Mouse (Mus musculus) embryonic facial prominence, embryonic 15.5 days (tissue): ENCODE measurements around the gene Il21r. TPM values are rescaled to one million over a fixed set of nuclear protein-coding genes. Genes with fewer than 3 reads are reported as not detected.

Experiments used
- ATAC-seq: fragments of 200-750 bp; cut with Nextera tagmentation; 2 replicates; pipeline ENCODE4 v1.8.0; 2017; ENCODE audit warnings: low read depth, moderate TSS enrichment; ENCODE audit not compliant: insufficient number of reproducible peaks, low FRiP score, low TSS enrichment
- H3K27ac ChIP-seq: fragments of 300-500 bp; sonication (generic); replicated peaks from 2 replicates; pipeline ENCODE4 v1.5.1; 2015; ENCODE audit warnings: mild to moderate bottlenecking, inconsistent platforms
- H3K27me3 ChIP-seq: fragments of 300-500 bp; sonication (generic); 2 replicates; pipeline ENCODE4 v1.6.1; 2015; ENCODE audit warnings: inconsistent platforms
- H3K36me3 ChIP-seq: fragments of 300-500 bp; sonication (generic); 2 replicates; pipeline ENCODE4 v1.6.1; 2015; ENCODE audit warnings: mild to moderate bottlenecking, inconsistent platforms
- H3K4me1 ChIP-seq: fragments of 300-500 bp; sonication (generic); 2 replicates; pipeline ENCODE4 v1.6.1; 2015; ENCODE audit warnings: inconsistent platforms
- H3K4me2 ChIP-seq: fragments of 300-500 bp; sonication (generic); replicated peaks from 2 replicates; pipeline ENCODE4 v1.6.1; 2015; ENCODE audit warnings: mild to moderate bottlenecking, inconsistent platforms
- H3K4me3 ChIP-seq: fragments of 300-500 bp; sonication (generic); replicated peaks from 2 replicates; pipeline ENCODE4 v1.5.1; 2015; ENCODE audit warnings: mild to moderate bottlenecking, inconsistent platforms
- H3K9ac ChIP-seq: fragments of 300-500 bp; sonication (generic); 2 replicates; pipeline ENCODE4 v1.6.1; 2015; ENCODE audit warnings: inconsistent platforms
- H3K9me3 ChIP-seq: fragments of 300-500 bp; sonication (generic); replicated peaks from 2 replicates; pipeline ENCODE4 v1.6.1; 2016; ENCODE audit warnings: inconsistent platforms
- WGBS: fragments of 180-500 bp; shearing (Covaris S2); methylation state at CpG from one replicate; pipeline ENCODE4 v1.1.7; 2015; 5-methylcytosine and 5-hydroxymethylcytosine counted together
- polyA plus RNA-seq: library from polyadenylated mRNA; unstranded; fragments of >200 nt; fragmentation: Nextera tagmentation; extraction: Ambion mirVana; gene quantifications from 2 replicates; pipeline ENCODE4 v1.2.1, GENCODE M21; 2015

The Il21r gene
- polyA plus RNA-seq, 1 experiment from 2014 or later, result 1.5 TPM

DNA sequence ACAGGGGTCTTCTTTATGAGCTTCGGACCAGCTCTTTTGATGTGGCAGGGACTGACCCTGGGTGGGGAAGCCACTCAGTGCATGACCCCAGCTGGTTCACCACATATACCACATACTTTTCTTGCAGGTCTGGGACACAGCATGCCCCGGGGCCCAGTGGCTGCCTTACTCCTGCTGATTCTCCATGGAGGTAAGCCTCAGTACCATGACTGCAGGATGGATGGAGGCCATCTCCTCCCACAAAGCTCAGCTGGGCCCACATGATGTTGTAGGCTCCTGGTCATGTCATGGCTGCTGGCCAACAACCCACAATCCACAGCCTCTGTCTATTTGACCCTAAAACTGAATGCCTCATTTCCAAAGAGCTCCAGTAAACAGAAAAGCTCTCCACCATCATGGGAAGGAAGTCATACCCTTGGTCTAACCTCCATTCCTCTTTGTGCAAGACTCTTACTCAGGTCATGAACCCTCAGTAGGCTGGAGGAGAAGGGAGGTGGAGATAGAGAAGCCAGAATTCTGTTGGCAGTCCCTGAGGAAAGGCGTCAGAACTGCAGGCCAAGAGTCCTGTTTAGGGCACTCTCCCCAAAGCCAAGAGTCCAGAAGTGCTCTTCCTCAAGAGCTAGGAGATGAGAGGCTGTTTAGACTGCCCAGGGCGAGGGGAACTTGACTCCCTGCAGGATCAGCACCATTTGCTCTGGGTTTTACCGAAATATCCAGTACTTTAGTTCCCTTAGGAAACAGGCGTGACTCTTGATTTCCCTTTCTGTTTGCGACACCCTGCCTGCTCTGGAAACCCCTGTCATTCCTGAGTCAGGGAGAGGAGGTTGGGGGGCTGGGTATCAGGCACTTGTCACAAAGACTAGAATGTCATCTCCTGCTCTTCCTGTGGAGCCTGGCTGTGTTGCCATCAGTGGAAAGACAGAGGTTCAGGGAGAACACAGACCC, 19.8 kb downstream of the Il21r start:
- Histone ChIP-seq H3K9ac (no peak overlapping the region), H3K36me3 (no peaks in the 10 kb centered on the region), H3K4me1 (no peaks in the 10 kb centered on the region), H3K9me3 (no peaks in the 10 kb centered on the region), H3K27me3 (no peaks in the 10 kb centered on the region), H3K27ac (no peak overlapping the region), H3K4me2 (no peak overlapping the region), H3K4me3 (no peak overlapping the region)
- ATAC-seq, result 0 out of 2 replicates have a peak, but pooled peaks have one; percentile 43
- 63% methylated on average over 7 of the region's 7 CpGs for WGBS

DNA sequence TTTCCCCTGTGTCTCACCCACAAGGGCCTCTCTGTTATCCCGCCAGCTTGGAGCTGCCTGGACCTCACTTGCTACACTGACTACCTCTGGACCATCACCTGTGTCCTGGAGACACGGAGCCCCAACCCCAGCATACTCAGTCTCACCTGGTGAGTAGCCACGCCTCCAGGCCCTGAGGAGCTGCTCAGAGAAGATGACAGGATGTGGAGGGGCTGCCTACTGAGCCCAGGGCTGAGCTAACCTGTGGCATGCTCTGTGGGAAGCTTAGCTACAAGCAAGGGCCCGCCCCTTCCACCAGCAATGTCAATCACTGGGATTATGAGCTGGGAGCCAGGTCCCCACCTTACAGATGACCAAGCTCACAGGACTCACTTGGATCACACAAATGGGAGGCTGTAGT, 22.0 kb downstream of the Il21r start:
- Histone ChIP-seq H3K4me3 (no peak overlapping the region), H3K27ac (no peak overlapping the region), H3K9ac (no peak overlapping the region), H3K36me3 (no peaks in the 10 kb centered on the region), H3K9me3 (0 out of 2 replicates have a peak, but pooled peaks cover 5% of the 10 kb centered on the region), H3K27me3 (no peaks in the 10 kb centered on the region), H3K4me1 (no peaks in the 10 kb centered on the region), H3K4me2 (no peak overlapping the region)
- WGBS, result 66% methylated on average over 4 of the region's 4 CpGs
- ATAC-seq, result no peak

GRCm38 (mm10) chr7:125625829-125626228, 22.6 kb downstream of the Il21r start:
- Histone ChIP-seq H3K9me3 (0 out of 2 replicates have a peak, but pooled peaks cover 5% of the 10 kb centered on the region), H3K4me1 (no peaks in the 10 kb centered on the region), H3K9ac (no peak overlapping the region), H3K4me3 (no peak overlapping the region), H3K4me2 (no peak overlapping the region), H3K27ac (no peak overlapping the region), H3K27me3 (no peaks in the 10 kb centered on the region), H3K36me3 (no peaks in the 10 kb centered on the region)
- ATAC-seq, result no peak
- 47% methylated on average over 7 of the region's 7 CpGs for WGBS

DNA sequence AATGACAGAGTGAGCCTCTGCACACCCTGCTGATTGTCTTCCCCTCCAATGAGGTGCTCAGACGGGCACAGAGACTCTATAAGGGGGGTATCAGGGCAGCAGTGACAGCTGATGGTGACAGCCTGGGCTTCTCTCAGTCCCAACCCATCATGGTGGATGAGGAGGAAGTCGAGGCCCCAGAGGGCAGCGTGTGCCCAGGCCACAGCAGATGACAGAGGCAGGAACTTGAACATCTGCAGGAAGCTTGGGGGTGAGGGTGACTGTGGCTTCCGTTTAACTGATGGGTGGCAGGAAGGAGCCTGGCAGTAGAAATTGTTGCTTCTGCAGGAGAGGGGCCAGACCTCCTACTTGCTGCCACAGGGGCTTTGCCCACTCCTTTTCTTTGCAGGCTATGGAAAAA, 27.1 kb downstream of the Il21r start:
- Histone ChIP-seq H3K9me3 (0 out of 2 replicates have a peak, but pooled peaks cover 5% of the 10 kb centered on the region), H3K4me2 (no peak overlapping the region), H3K27me3 (no peaks in the 10 kb centered on the region), H3K36me3 (no peaks in the 10 kb centered on the region), H3K27ac (no peak overlapping the region), H3K4me3 (no peak overlapping the region), H3K4me1 (peaks cover 3% of the 10 kb centered on the region; the same call in 1 of the 2 replicates), H3K9ac (no peak overlapping the region)
- ATAC-seq, result no peak
- 52% methylated on average over 4 of the region's 4 CpGs for WGBS

- 81% methylated on average over 3 of the region's 3 CpGs for WGBS
- Histone ChIP-seq H3K9ac (no peak overlapping the region), H3K4me2 (no peak overlapping the region), H3K27me3 (no peaks in the 10 kb centered on the region), H3K9me3 (0 out of 2 replicates have a peak, but pooled peaks cover 5% of the 10 kb centered on the region), H3K36me3 (no peaks in the 10 kb centered on the region), H3K27ac (no peak overlapping the region), H3K4me3 (no peak overlapping the region), H3K4me1 (peaks cover 7% of the 10 kb centered on the region; the same call in 1 of the 2 replicates)
- ATAC-seq, result no peak
Observed at GRCm38 (mm10) chr7:125630989-125631388, 27.8 kb downstream of the Il21r start.

- peaks cover 31% of the 10 kb centered on the region for H3K36me3 ChIP-seq
- no peak overlapping the region for H3K4me2 ChIP-seq
- WGBS, result 79% methylated on average over 8 of the region's 8 CpGs
- H3K4me3 ChIP-seq, result no peak overlapping the region
- no peak overlapping the region for H3K9ac ChIP-seq
- H3K27me3 ChIP-seq, result no peaks in the 10 kb centered on the region
- ATAC-seq, result no peak
- no peaks in the 10 kb centered on the region for H3K9me3 ChIP-seq
- H3K4me1 ChIP-seq, result peaks cover 17% of the 10 kb centered on the region; the same call in 1 of the 2 replicates
- no peak overlapping the region for H3K27ac ChIP-seq
Observed at GRCm38 (mm10) chr7:125637220-125638140, 34.3 kb downstream of the Il21r start.

DNA sequence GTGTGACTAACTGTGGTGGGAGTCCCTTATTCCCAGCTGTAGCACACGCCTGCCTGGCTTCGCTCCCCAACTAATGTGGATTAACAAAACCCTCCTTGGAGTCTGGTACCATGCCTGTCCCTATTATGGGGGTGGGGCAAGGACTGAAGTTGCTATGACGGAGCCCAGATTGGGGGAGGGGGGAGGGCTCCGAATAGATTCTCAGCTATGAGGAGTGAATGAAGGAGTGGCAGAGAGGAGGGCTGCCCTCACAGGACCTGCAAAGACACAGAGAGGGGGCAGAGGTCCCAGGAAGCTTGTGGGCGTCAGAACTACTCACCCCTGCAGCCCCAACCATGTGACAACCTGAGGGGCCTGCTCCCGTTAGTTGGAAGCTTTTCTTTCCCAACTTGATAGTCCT, 35.1 kb downstream of the Il21r start:
- WGBS, result 71% methylated on average over 6 of the region's 6 CpGs
- Histone ChIP-seq H3K4me1 (peaks cover 17% of the 10 kb centered on the region; the same call in 1 of the 2 replicates), H3K4me2 (no peak overlapping the region), H3K9me3 (no peaks in the 10 kb centered on the region), H3K36me3 (peaks cover 40% of the 10 kb centered on the region), H3K27ac (no peak overlapping the region), H3K27me3 (no peaks in the 10 kb centered on the region), H3K9ac (no peak overlapping the region), H3K4me3 (no peak overlapping the region)
- no peak for ATAC-seq

DNA sequence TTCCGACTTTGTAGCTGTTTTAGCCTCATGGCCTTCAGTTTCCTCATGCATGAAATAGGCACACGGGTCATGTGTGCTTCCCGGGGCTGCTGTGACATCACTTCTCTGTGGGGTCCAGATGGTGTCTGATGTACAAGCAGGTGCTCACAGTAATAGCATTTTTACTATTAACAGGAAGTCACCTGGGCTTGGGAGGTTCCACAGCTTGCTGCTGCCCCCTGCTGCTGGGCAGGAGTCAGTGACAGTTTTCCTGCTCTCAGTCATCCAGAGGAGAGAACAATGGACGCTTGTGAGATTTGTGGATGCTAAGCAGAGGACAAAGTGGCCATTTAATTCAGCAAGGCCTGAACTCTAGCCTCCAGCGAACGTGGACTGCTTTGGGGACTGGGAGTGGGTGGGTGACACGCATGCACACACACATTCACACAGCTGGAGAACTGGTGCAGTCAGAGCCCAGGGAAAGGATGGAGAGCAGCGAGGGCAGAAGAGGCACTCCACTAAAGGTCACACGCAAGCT, 35.7 kb downstream of the Il21r start:
- Histone ChIP-seq H3K4me2 (no peak overlapping the region), H3K9ac (no peak overlapping the region), H3K9me3 (no peaks in the 10 kb centered on the region), H3K36me3 (peaks cover 45% of the 10 kb centered on the region), H3K4me3 (no peak overlapping the region), H3K27ac (0 out of 2 replicates have a peak overlapping the region, but pooled peaks have one; percentile 22), H3K4me1 (peaks cover 17% of the 10 kb centered on the region; the same call in 1 of the 2 replicates), H3K27me3 (no peaks in the 10 kb centered on the region)
- 37% methylated on average over 9 of the region's 9 CpGs for WGBS
- no peak for ATAC-seq

DNA sequence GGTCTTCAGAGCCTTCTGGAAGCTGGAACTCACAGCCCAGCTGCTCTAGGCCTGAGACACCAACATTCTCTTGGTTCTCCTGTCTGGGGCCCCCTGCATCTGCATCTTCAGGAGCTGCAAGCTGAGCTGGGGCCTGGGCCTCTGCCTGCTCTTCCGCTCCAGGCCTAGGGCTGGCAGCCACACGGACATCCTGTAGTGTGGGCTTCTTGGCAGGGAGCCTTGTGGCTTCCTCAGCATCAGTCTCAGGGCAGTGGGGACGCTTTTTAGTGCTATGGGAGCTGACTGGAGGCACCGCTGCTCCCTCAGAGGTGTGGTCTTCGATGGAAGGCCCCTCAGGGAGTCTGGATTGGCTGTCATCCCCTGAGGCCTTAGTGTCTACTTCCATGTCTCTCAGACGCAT, 40.7 kb downstream of the Il21r start:
- H3K27me3 ChIP-seq, result no peaks in the 10 kb centered on the region
- 0 out of 2 replicates have a peak overlapping the region, but pooled peaks have one; percentile 14 for H3K27ac ChIP-seq
- 0 out of 2 replicates have a peak, but pooled peaks cover 3% of the 10 kb centered on the region for H3K4me1 ChIP-seq
- 62% methylated on average over 6 of the region's 6 CpGs for WGBS
- no peak overlapping the region for H3K4me2 ChIP-seq
- no peak overlapping the region for H3K9ac ChIP-seq
- H3K9me3 ChIP-seq, result no peaks in the 10 kb centered on the region
- H3K4me3 ChIP-seq, result no peak overlapping the region
- peaks cover 95% of the 10 kb centered on the region for H3K36me3 ChIP-seq
- no peak; the same call in 1 of the 2 replicates for ATAC-seq

DNA sequence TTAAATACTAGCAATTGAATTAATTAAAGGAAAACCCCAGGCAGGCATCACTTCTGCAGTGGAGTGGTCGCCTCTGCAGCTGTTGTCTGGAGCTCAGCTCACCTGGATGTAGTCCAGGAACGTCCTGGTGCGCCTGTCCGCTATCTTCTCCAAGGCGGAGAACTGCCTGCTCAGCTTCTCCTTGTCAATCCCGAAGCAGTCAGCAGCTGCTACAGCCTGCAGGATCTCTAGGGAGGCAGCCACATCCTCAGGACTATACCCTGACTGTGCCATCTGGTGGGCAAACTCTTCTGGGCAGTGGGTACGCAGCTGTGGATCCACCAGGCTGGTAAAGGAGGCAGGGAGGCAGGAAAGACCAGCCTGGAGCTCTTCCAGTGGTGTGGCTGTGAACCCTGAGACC, 42.2 kb downstream of the Il21r start:
- H3K4me2 ChIP-seq, result no peak overlapping the region
- peaks cover 98% of the 10 kb centered on the region for H3K36me3 ChIP-seq
- H3K4me1 ChIP-seq, result no peaks in the 10 kb centered on the region
- WGBS, result 89% methylated on average over 7 of the region's 7 CpGs
- H3K4me3 ChIP-seq, result no peak overlapping the region
- no peak overlapping the region for H3K9ac ChIP-seq
- ATAC-seq, result no peak
- no peaks in the 10 kb centered on the region for H3K27me3 ChIP-seq
- H3K27ac ChIP-seq, result no peak overlapping the region
- H3K9me3 ChIP-seq, result no peaks in the 10 kb centered on the region

- no peak for ATAC-seq
- 92% methylated on average over 1 of the region's 1 CpGs for WGBS
Observed at GRCm38 (mm10) chr7:125649013-125649412, 45.8 kb downstream of the Il21r start.

More at GRCm38 (mm10) chr7:125649013-125649412, 45.8 kb downstream of the Il21r start:
- Histone ChIP-seq H3K4me2 (no peak overlapping the region), H3K9me3 (no peaks in the 10 kb centered on the region), H3K4me3 (no peak overlapping the region), H3K27ac (no peak overlapping the region), H3K9ac (no peak overlapping the region), H3K4me1 (no peaks in the 10 kb centered on the region), H3K27me3 (no peaks in the 10 kb centered on the region), H3K36me3 (peaks cover 99% of the 10 kb centered on the region)
